1 mouse cellular context compared by ENCODE assay signal in genomic region chr12:28675121-28675924, GRCm38 (mm10).
A peak's percentile ranks its signal among the peaks of the same experiment; 100 is the strongest.
TF ChIP-seq lines count a peak whose summit lies in the region.

TSS of gene Adi1 (plus strand) at chr12:28675231.

TF ChIP-seq in CH12.LX, 34 proteins besides CTCF, POLR2A, EP300 and RAD21 (continued from another document):
- no peak for TF ChIP-seq JUN (IDR thresholded peaks at IDR 0.05; ENCODE audit: insufficient read depth, low read depth, low read length)
- no peak for TF ChIP-seq SMC3 (IDR thresholded peaks at IDR 0.05; ENCODE audit: low read depth, low read length)
- no peak for TF ChIP-seq ZKSCAN1 (IDR thresholded peaks at IDR 0.05; ENCODE audit: borderline replicate concordance, low read depth, low read length)
- peak; percentile 37; the same call in 1 of the 2 replicates for TF ChIP-seq USF2 (conservative IDR thresholded peaks at IDR 0.05; ENCODE audit: low read depth, low read length)
- peak; percentile 60 for TF ChIP-seq BHLHE40 (IDR thresholded peaks at IDR 0.05; ENCODE audit: low read depth, low read length)
- peak; percentile 47 for TF ChIP-seq NELFE (IDR thresholded peaks at IDR 0.05; ENCODE audit: low read depth, low read length)
- TF ChIP-seq TCF12 (IDR thresholded peaks at IDR 0.05; ENCODE audit: low read depth, low read length), result 0 out of 2 replicates have a peak, but pooled peaks have one; percentile 50
- TF ChIP-seq UBTF (IDR thresholded peaks at IDR 0.05; ENCODE audit: low read depth, low read length), result no peak
- TF ChIP-seq MAFK (IDR thresholded peaks at IDR 0.05; ENCODE audit: insufficient replicate concordance, low read length), result no peak; the same call in 1 of the 2 replicates
- peak; percentile 86 for TF ChIP-seq MYC (IDR thresholded peaks at IDR 0.05; ENCODE audit: low read depth, low read length)
- no peak for TF ChIP-seq KAT2A (IDR thresholded peaks at IDR 0.05; ENCODE audit: insufficient replicate concordance, low read length)
- TF ChIP-seq MAZ (IDR thresholded peaks at IDR 0.05; ENCODE audit: low read depth, low read length), result no peak
- TF ChIP-seq ELF1 (IDR thresholded peaks at IDR 0.05; ENCODE audit: low read depth, low read length), result peak; percentile 57; the same call in 1 of the 2 replicates
- no peak for TF ChIP-seq PAX5 (IDR thresholded peaks at IDR 0.05; ENCODE audit: low read length)
- no peak for TF ChIP-seq ZC3H11A (IDR thresholded peaks at IDR 0.05; ENCODE audit: low read depth, low read length)
TF ChIP-seq in CH12.LX: peak in this region for 13.
